Mouse (Mus musculus) urinary bladder, adult 18-20 months (tissue): Measurements from ENCODE around the gene Chka.

Experiments
- DNase-seq, 2 experiments: peaks; one replicate each; pipeline ENCODE4 v3.0.0; 2022; ENCODE audit warnings: low spot score in 2 of 2, mixed read lengths in 2 of 2

The Chka gene

GRCm38 (mm10) chr19:3851502-3851962 lies at the start of gene Chka:
Chka (plus strand) TSS chr19:3851773.
- DNase-seq: peak; percentile 86 to 93

- DNase-seq: no peak
Measured at GRCm38 (mm10) chr19:3805526-3805925, 46.0 kb upstream of the Chka start.

DNA sequence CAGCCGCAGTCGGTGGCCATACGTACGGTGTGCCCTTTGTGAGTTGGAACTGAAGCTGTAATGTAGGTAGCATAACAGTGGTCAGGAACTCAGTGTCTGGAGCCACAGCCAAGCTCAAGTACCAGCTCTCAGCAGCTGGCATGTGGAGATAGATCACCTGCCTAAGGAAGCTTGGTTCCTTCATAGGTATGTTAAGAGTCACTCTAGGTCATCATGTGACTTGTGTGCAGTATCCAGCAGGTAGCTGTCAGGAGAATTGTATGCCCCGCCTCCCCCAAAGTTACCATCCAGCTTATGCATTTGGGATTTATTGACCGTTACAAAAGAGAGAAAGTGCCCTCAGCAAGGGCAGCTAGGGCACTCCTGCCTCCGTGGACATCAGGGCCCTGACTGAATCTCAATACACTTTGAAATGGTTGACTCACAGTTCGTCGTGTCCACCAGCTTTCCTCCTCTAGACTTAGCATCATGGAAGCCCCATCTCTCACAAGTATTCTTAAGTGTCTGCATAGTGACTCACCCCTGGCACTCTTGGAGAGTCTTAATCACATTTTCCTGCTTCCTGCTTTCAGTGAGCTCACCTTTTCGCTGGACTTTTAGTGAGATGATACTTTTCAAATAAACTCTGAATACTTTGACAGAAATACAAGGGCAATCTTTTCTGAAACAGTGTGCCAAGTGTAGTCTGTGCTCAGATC lies 40.9 kb upstream of the Chka start:
- DNase-seq: no peak

- no peak for DNase-seq
Measured at GRCm38 (mm10) chr19:3814461-3814860, 37.1 kb upstream of the Chka start.

DNA sequence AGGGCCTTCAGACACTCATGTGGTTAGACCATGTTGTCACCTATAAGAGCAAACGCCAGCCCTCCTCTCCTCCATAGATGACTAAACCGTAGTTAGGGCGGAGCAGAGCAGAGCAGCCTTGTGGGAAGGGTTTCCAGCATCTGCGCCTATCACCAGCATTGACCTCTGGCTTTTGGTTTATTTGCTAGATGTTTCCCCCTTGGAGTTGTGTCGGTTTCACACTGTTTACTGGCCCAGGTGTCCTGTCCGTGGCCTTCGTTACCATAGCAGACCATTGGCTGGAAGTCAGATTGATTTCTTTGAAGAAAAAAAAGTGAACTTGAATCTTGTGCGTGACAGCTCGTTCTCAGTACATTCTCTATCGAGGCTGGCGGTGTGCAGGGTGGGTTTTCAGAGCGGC lies 35.7 kb upstream of the Chka start:
- DNase-seq: no peak

GRCm38 (mm10) chr19:3819080-3819479 lies 32.5 kb upstream of the Chka start:
- no peak for DNase-seq

DNA sequence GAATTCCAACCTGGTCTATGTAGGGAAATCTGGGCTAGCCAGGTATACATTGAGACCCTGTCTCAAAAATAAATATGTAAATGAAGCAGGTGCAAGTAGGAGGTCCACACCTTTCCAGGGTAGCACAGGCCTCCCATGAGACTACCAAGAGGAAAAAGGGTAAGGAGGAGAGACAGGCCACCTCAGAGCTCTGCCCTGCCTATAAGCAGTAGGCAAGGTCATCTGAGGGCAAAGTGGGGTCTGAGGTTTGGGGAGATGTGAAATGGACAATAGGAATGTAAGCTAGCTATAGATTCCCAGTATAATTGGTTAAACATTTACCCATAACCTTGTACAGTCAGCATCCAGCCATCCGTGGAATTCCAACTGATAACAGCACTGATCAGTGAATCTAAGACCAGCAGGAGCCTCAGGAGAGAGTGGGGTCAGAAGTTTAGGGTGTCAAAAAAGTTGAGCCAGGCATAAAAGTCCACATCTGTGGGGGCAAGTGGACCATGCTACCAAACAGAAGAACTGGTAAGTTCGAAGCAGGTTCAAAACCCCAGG lies 31.6 kb upstream of the Chka start:
- no peak for DNase-seq

DNA sequence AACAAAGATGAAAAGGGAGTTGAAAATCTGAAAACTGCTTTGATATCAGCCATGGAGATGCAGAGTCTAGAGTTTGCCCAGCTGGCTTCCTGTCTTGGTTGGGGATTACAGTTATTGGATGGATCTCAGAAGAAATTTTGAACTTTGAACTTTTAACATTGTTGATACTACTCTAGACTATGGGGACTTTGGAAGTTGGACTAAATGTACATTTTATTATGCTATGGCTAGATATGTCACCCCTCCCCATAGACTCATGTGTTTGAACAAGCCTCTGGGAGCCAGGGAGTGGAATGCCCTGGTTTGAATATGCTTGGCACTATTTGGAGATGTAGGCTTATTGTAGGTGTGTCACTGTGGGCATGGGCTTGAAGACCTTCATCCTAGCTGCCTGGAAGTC lies 26.5 kb upstream of the Chka start:
- DNase-seq: no peak

GRCm38 (mm10) chr19:3829863-3830262 lies 21.7 kb upstream of the Chka start:
- no peak for DNase-seq

DNA sequence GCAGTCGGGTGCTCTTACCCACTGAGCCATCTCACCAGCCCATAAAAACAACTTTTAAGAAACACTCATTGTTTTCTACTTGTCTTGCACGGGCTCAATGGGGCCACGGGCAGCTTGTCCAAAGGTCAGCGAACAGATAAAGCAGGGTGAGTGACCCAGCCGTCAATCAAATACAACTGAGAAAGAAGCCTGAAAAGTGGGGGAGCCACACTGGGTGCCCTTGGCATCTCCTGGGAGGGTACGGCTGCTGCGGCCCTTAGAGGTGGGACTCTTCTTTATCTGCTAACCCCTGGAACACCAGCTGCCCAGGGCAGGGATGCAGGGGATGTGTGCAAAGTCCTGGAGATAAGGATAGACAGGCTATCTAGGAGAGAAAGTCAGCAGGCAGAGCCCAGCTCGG lies 19.9 kb upstream of the Chka start:
- DNase-seq: no peak

DNA sequence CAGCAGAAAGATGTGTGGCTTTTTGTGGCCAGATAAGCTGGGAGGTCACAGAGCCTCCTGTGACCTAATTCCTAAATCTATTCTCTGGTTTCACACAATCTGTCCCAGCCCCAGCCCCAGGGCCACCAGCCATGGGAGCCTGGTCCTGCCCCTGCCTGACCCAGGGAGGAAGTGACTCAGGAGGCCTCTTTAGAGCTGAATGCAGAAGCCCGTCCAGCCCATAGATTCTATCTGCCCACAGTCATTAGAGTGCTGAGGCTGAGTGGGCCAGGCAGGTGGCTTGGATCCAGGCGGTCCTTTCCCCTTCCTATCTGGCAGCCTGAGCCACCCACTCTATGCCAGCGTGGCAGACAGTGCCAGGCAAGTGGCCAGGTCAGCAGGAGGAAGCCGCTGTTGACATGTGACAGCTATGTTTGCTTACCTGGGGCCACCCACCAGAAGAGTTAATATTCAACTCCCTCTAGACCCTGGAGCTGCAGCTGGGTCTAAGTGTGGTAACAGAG lies 18.7 kb upstream of the Chka start:
- DNase-seq: peak; percentile 50 to 64

- DNase-seq: no peak
Measured at GRCm38 (mm10) chr19:3834301-3834700, 17.3 kb upstream of the Chka start.

DNA sequence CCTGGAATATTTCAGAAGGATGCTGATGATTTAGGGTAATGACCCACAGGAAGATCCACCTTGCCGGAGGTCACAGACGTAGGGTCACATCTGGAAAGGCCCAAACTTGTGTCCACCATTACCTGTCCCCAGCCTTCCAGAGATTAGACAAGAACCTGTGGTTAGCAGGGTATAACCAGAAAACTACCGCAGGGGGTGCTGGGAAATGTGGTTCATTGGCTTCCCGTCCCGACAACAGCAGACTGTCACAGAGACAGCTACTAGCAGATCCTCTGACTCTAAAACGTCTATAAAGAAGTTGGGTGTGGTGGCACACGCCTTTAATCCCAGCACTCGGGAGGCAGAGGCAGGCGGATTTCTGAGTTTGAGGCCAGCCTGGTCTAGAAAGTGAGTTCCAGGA lies 14.8 kb upstream of the Chka start:
- no peak for DNase-seq

DNA sequence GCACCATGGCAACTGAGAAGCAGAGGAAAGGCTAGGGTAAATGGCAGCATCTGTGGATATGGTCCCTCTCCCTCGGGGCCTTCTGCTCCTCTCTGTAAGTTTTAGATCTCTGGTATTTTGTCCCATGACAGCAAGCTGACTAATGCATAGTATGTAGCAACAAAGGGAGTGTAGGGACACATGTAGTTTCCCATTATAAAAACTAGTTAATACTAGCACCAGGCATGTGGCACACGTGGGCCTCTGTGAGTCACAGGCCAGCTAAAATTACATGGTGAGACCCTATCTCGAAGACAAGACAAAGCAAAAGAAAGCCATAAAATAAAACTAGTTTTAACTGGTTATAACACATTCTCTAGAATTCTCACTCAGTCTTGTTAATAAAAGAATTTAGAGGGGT lies 12.6 kb upstream of the Chka start:
- DNase-seq: no peak

DNA sequence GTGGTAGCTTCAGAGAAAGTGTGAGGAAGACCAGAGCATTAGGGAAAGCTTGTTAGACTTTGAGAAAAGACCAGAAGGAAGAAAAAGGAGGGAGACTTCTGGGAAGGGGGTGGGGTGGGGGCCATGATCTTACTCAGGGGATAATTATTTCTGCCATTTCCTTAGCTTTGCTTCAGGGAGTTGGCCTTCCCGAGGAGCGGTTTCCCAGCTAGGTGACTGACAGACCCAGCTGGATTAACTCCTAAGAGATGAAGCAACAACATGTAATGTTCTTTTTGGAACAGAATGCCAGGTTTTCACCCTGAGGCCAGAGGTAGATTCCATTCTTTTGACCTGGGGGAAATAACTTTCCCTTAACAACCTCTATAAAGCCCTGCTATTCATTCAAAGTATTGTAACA lies 11.9 kb upstream of the Chka start:
- no peak for DNase-seq

- DNase-seq: no peak
Measured at GRCm38 (mm10) chr19:3840214-3840651, 11.3 kb upstream of the Chka start.

DNA sequence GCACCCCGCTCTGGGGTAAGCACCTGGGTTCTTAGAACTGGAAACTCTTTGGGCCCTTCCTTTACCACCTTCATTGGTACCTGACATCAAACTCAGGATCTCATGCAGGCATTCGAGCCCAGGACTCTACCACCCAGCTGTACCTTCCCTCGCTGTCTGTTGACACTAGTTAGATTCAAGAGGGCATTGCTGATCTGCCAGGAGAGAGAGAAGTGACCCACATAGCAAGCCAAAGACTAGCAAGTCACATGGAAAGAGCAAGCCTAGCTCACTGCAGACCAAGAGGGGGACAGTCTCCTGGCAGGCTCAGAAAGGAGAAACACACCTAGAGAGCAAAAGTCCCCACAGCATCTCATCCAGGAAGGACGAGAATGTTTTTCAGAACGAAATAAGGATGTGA lies 10.9 kb upstream of the Chka start:
- no peak for DNase-seq

GRCm38 (mm10) chr19:3842359-3843148 lies 9.0 kb upstream of the Chka start:
- DNase-seq: peak in 1 of 2 experiments; percentile 15

DNA sequence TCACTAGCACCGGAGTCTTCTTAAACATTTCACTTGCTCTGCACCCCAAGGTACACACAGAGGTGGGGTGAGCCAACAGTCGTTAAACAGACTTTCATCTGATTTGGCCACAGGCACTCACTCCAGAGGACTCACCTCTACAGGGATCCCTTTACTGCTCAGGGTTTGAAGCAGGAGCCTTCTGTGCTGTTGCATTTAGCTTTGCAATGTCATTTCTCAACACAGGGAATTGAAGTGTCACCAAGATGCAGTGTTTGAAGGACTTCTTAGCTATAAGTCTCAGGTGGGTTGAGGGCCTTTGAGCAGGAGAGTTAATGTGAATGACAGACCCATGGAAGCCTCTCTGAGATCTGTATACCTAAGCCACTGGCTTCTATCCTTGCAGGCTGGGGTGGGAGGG lies 7.9 kb upstream of the Chka start:
- DNase-seq: no peak

DNA sequence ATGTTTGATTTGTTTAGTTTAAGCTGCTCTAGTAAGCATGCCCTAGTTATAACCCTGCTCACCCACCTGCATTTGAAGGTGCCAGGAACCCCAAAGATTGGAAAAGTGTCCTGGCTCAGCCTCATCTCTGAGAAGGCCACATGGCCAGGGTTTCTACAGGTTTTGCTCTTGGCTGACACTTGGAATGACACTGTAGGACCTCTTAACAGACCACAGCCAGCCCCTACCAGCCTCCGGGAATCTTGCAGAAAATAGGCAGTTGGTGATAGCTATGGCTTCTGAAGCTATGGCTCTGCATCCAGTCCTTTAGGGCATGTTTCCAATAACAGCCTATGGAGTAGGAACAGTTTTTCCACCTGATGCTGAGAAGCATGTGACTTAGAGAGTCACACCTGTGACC lies 6.7 kb upstream of the Chka start:
- DNase-seq: no peak

GRCm38 (mm10) chr19:3845339-3845738 lies 6.2 kb upstream of the Chka start:
- no peak for DNase-seq

- no peak for DNase-seq
Measured at GRCm38 (mm10) chr19:3845803-3846406, 5.7 kb upstream of the Chka start.
